Mouse (Mus musculus) thymus, adult 2 months (tissue): Measurements from ENCODE around the gene C130050O18Rik.

Experiments used
- CTCF ChIP-seq: fragments of 200-500 bp; IDR thresholded peaks from 2 replicates; pipeline ENCODE4 v1.5.1; 2012; ENCODE audit warnings: mild to moderate bottlenecking, control low read depth, low read length, moderate library complexity, borderline replicate concordance; ENCODE audit not compliant: control insufficient read depth, poor library complexity, insufficient read depth; ENCODE audit errors: extremely low read depth
- POLR2A ChIP-seq: fragments of 200-500 bp; IDR thresholded peaks from 2 replicates; pipeline ENCODE4 v1.6.1; 2012; ENCODE audit warnings: mild to moderate bottlenecking, low read length, control low read depth, moderate library complexity; ENCODE audit not compliant: control insufficient read depth, poor library complexity, insufficient read depth; ENCODE audit errors: extremely low read depth

- TF ChIP-seq CTCF (no peak), POLR2A (no peak)
These were observed 6.3 kb upstream of the C130050O18Rik start for GRCm38 (mm10) chr5:139398786-139399185.
